Mouse (Mus musculus) brain, embryonic 18.5 days (tissue): Measurements from ENCODE around the gene Olfm2.

ENCODE experiments used
- DNase-seq: peaks from one replicate; pipeline ENCODE4 v3.0.0-alpha.2; 2012; ENCODE audit warnings: low read depth, low spot score

Gene Olfm2

DNA sequence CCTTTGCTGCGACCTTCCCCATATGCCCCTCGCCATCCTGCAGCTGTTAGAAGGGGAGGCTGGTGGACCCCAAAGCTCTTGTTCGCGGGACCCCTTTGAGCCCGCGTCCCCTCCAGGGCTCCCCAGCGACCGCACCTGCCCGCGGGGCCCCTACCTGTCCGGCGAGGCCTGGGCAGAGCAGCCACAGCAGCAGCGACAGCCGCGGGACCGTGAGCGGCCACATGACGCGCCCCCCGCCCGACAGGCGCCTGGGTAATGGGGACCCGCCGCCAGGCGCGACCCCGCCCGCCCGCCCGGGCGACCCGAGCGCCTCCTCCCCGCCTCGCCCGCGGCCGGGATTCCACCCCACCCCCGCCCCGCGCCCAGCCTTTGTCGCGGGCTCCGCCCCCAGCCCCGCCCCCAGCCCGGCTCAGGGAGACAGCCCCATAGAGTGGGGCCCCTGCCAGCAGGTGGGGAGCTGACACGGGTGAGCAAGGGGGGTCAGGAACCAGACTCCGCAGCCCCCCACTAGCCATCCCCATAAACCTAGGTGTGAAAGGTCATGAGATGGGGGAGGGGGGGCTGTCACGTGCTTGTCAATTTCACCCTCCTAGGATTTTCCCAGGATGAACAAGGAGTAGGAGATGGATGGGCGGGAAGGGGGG lies at the start of gene Olfm2:
Olfm2 (minus strand) TSS at position 333 of the 644 bp plus-strand sequence.
- no peak for DNase-seq

DNA sequence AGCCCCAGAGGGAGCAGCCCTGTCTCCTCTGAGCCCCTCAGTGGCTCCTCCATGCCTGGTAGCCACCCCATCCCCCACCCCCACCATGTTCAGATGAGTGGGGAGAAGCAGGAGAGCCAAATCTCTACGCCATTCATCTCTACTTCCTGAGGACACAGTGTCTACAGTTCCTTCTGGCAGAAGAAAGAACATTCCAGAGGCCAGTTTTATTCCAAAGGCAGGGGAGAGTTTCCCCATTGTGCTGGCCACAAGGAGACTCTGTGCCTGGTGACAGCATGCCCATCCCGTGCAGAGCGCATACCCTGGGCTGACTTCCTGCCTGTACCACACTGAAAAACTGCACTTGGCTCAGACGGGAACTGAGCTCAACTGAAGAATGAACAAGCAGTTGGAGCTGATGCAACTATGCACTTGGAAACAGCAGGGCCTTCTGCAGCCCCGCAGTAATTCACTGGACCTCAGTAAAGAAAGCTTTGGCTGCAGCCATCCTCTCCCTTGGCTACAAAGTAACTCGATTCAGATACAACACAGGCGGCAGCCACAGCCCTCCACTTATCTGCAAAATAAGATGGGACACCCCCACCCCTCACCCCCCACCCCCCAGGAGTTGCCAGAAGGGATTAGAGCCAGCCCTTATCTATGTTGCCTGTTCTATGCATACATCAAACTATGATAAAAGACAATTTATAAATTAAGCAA lies 48.1 kb upstream of the Olfm2 start:
- DNase-seq, result peak; percentile 60

GRCm38 (mm10) chr9:20790345-20790744 lies 44.2 kb upstream of the Olfm2 start:
- no peak for DNase-seq

- no peak for DNase-seq
Measured at GRCm38 (mm10) chr9:20789651-20790050, 43.5 kb upstream of the Olfm2 start.

DNA sequence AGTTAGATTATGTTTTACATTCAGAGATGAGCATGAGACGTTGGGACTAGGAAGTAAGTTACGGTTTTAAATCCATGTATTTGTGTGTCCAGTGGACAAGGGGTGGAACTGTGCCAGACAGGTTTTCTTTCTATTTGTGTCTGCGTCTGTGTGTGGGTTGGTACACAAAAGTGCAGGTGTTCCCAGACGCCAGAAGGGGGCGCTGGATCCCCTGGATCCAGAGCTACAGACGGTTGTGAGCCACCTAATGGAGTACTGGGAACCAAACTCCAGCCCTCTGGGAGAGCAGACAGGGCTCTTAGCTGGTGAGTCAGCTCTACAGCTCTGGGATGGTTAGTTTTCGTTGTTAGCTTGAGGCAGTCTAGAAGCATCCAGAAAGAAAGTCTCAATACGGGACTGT lies 41.8 kb upstream of the Olfm2 start:
- no peak for DNase-seq

GRCm38 (mm10) chr9:20785055-20785454 lies 38.9 kb upstream of the Olfm2 start:
- DNase-seq, result no peak

GRCm38 (mm10) chr9:20781286-20781685 lies 35.1 kb upstream of the Olfm2 start:
- DNase-seq, result no peak

DNA sequence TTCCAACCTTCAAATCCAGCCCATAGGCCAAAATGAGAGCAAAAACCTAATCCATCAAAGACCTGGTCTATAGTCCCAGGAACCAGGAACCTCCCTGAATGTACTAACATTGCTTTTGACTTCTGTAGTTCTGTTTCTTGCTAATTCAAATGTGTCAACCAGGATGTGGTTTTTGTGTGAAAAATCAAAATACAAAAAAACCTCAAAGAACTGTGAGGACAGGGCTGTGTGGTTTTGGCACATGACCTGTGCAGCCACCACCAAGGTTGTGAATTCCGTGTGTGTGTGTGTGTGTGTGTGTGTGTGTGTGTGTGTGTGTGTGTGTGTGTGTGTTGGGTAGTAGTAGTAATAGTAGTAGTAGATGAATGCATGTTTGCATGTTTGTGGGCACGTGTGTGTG lies 19.1 kb upstream of the Olfm2 start:
- DNase-seq, result no peak

DNA sequence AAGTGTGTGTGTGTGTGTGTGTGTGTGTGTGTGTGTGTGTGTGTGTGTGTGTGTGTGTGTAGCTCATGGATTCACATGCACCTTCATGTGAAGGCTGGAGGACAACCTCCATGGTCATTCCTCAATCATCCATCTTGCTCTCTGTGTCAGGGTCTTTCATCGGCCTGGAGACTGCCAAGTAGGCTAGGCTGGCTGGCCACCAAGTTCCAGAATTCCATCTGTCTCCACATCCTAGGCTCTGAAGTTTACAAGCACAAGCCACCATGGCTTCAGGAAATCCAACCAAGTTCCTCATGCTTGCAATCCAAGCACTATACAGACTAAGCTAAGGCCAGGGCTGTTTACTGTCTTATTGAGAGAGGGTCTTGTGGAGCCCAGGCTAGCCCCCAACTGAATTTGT lies 16.9 kb upstream of the Olfm2 start:
- no peak for DNase-seq

- no peak for DNase-seq
Measured at GRCm38 (mm10) chr9:20762197-20762961, 16.2 kb upstream of the Olfm2 start.

DNA sequence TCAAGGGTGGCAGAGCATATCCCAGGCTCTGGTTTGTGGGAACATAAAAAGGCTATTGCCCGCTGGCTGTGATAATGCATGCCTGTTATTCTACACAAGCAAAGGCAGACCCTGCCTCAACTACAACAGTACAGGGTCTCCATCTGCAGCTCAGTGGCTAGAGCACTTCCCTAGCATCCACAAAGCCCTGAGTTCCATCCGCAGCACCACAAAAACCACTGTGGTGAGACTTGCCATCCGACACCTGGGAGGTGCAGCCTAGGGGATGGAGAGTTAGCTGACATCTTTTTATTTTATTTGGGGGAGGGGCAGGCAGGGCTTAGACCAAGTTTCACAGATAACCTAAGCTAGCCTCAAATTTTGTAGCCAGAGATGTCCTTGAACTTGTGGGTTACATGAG lies 15.2 kb upstream of the Olfm2 start:
- no peak for DNase-seq

- DNase-seq, result no peak
Measured at GRCm38 (mm10) chr9:20760813-20761212, 14.7 kb upstream of the Olfm2 start.

GRCm38 (mm10) chr9:20758896-20759295 lies 12.7 kb upstream of the Olfm2 start:
- no peak for DNase-seq

GRCm38 (mm10) chr9:20758243-20758642 lies 12.1 kb upstream of the Olfm2 start:
- DNase-seq, result no peak

DNA sequence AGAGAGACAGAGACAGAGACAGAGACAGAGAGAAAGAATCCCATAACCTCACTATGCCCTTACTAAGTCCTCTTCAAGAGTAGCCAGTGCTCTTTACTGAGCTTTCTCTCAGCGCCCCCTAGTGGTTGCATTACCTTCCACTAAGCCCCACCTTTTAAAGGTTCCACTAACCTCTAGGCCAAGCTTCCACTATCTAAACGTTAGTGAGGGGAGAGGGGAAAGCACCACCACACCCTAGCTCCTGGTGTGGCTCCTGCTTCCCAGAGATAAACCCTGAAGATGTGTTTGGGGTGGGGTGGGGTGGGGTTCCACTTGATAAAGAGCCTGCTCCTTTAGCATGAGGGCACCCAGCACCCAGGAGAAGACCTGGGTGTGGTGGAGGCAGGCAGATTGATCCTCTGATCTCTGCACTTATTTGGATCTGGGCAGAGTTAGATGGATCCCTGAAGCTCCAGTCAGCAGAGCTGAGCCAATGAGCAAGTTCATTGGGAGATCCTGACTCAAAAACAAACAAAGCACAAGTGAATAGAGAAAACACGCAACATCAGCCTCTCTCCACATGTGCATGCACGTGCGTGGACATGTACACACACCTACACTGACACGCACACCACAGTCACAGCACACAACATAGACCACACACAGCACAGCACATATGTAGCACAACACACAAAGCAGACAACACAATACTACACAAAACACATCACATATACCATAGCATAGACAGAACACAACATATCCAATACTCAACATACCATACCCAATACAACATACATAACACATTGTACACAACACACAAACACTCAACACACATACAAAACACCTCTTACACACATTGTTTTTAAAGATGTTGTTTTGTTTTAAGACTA lies 11.2 kb upstream of the Olfm2 start:
- DNase-seq, result no peak

DNA sequence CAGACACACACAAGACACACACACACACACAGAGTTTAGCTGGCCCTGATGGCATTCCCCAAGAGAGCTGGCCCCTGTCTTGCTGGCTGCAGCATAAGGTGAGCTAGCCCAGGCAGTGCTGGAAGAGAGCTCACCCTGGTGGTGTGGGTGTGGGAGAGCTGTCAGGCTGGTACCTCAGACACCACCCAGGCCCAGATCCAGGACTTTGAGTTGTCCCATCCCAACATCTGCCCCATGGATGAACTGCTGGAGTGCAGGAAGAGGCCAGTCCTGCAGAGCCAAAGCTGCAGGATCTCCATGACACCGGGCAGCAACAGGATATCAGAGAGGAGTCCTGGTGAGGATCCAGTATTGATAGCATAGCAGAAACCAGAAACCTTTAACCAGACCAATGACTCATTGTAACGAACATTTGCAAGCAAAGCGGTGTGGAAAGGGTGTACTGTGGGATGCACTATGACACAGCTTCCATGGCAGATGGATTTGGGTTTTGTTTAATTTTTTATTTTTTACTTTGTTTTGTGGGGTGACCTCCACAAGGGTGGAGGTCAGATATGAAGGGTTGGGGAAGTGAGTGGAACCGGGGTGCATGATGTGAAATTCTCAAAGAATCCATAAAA lies 10.0 kb upstream of the Olfm2 start:
- DNase-seq, result no peak

GRCm38 (mm10) chr9:20754335-20754734 lies 8.2 kb upstream of the Olfm2 start:
- no peak for DNase-seq

DNA sequence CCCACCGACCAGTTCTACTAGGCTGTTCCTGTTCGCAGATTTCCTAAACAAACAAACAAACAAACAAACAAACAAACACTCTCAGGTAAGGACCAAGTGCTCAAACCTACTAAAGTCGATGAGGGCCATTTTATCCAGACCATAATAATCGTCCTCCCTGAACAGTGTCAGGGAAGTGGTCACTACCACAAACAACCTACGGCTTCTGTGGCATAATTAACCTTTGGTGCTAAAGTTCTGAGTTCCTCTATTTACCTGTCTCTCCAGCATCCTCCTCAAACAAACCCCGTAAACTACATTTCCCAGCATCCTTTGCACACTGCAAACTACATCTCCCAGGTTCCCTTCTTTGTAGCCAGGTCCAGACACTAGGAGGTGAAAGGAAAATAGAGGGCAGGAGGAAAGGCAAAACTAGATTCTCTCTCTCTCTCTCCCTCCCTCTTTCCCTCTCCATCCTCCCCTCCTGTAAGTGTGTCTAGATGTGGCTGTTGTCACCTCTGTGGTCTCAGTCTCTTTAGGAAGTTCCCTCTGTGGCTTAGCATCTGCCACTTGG lies 5.4 kb upstream of the Olfm2 start:
- DNase-seq, result no peak

DNA sequence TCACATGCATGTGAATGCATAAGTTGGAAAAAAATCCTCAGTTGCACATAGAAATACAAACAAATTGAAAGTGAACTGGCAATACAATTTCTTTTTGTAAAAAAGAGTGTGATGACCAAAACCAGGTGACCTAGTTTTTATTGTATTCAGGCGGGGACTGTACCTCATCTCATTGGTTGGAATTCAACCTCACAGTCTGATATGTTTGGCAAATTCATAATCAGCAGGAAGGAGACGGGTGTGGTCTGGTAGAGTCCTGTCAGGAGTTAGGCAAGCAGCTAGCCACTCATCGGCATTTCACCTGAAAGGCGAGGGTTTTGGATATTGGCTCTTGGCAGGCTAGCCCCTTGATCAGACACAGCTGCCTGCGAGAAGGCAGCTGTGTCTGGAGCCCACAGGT lies 3.1 kb upstream of the Olfm2 start:
- DNase-seq, result no peak

GRCm38 (mm10) chr9:20748540-20748939 lies 2.4 kb upstream of the Olfm2 start:
- DNase-seq, result no peak

- DNase-seq, result no peak
Measured at GRCm38 (mm10) chr9:20747682-20748081, 1.5 kb upstream of the Olfm2 start.
